Mouse (Mus musculus): Measurements from ENCODE around the gene Ift74.

DNA sequence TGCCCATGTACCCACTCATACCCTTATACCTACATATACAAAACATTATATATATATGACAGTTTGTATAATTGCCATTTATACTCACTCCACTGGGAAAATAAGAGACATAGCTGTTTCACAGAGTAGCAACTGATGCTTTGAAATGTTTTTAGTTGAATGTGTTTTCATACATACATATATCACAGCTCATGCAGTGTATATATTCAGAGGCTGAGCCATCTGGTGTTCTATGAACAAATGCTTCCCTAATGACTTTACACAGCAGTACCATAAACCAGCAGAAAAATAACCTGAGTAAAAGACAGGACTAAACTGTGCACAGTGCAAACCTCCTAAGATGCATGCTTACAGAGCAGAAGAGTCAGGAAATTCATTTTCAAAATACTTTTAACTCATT is 99.5 kb downstream of the Ift74 start:
- TF ChIP-seq CTCF (IDR thresholded peaks at IDR 0.05; ENCODE audit: control insufficient read depth, insufficient read depth, insufficient replicate concordance, low read depth, low read length) (no peak), POLR2A (IDR thresholded peaks at IDR 0.05; ENCODE audit: control insufficient read depth, low read depth, low read length) (no peak)
